ENCODE assay signal across 23 mouse cellular contexts in genomic region chr2:127760014-127760413, GRCm38 (mm10). TPM values are rescaled to one million over a fixed set of nuclear protein-coding genes. Genes with fewer than 3 reads are reported as not detected.
DNase-seq lines count a peak whose midpoint lies in the region; ATAC-seq lines count a peak whose summit lies in the region.
"Had no signal": no experiment of that assay in that cellular context is flagged by ENCODE, and none has a peak within 500 bp of the region (broad histone marks: within the 10 kb centered on the region; RNA-seq: fewer than 3 reads in every experiment).

No protein-coding gene starts in this region.

- 89% methylated on average over 6 of the region's 6 CpGs for WGBS in midbrain, embryonic 10.5 days
- 94% methylated on average over 6 of the region's 6 CpGs for WGBS in midbrain, embryonic 16.5 days
- WGBS in kidney, embryonic 15.5 days, result 91% methylated on average over 6 of the region's 6 CpGs

- 0 out of 2 replicates have a peak overlapping the region, but pooled peaks have one; percentile 9 for H3K27ac ChIP-seq in midbrain, embryonic 10.5 days (replicated peaks)
- no peak overlapping the region for H3K27ac ChIP-seq in midbrain, embryonic 16.5 days (ENCODE audit: low read length)
- H3K27ac ChIP-seq in kidney, embryonic 15.5 days, result no peak overlapping the region
- H3K27ac ChIP-seq: embryonic facial prominence, embryonic 10.5 days; embryonic facial prominence, embryonic 13.5 days; forebrain, embryonic 12.5 days; forebrain, embryonic 15.5 days; hindbrain, embryonic 12.5 days; hindbrain, embryonic 15.5 days had no signal

- no peaks in the 10 kb centered on the region for H3K9me3 ChIP-seq in midbrain, embryonic 10.5 days (replicated peaks)
- no peaks in the 10 kb centered on the region for H3K9me3 ChIP-seq in midbrain, embryonic 16.5 days (replicated peaks; ENCODE audit: control insufficient read depth, low read length, poor library complexity, severe bottlenecking)
- H3K9me3 ChIP-seq in kidney, embryonic 15.5 days (replicated peaks), result no peaks in the 10 kb centered on the region
- H3K9me3 ChIP-seq: embryonic facial prominence, embryonic 10.5 days; embryonic facial prominence, embryonic 13.5 days; forebrain, embryonic 12.5 days; forebrain, embryonic 15.5 days; hindbrain, embryonic 12.5 days; hindbrain, embryonic 15.5 days had no signal

- peaks cover 95% of the 10 kb centered on the region for H3K36me3 ChIP-seq in midbrain, embryonic 10.5 days
- H3K36me3 ChIP-seq in midbrain, embryonic 16.5 days (ENCODE audit: control insufficient read depth, insufficient read depth, low read length), result peaks cover 7% of the 10 kb centered on the region
- H3K36me3 ChIP-seq in kidney, embryonic 15.5 days, result peaks cover 59% of the 10 kb centered on the region

- ATAC-seq in midbrain, embryonic 16.5 days, result no peak
- ATAC-seq in megakaryocyte, adult 5-6 weeks (ENCODE audit: poor library complexity, severe bottlenecking), result peak; percentile 54; the same call in 1 of the 2 replicates
- ATAC-seq in kidney, embryonic 15.5 days (replicated peaks; ENCODE audit: low FRiP score), result no peak
- ATAC-seq: CD4-positive, CD25-positive, alpha-beta regulatory T cell, adult 4 months; forebrain, embryonic 15.5 days had no signal

- H3K4me1 ChIP-seq in midbrain, embryonic 10.5 days, result 0 out of 2 replicates have a peak, but pooled peaks cover 3% of the 10 kb centered on the region
- no peaks in the 10 kb centered on the region for H3K4me1 ChIP-seq in midbrain, embryonic 16.5 days (ENCODE audit: control insufficient read depth, insufficient read depth, low read length)
- H3K4me1 ChIP-seq in kidney, embryonic 15.5 days, result peaks cover 13% of the 10 kb centered on the region
- H3K4me1 ChIP-seq: embryonic facial prominence, embryonic 13.5 days; forebrain, embryonic 12.5 days had no signal

- no peak overlapping the region for H3K4me2 ChIP-seq in midbrain, embryonic 16.5 days (ENCODE audit: low read length)
- no peak overlapping the region for H3K4me2 ChIP-seq in kidney, embryonic 15.5 days
- H3K4me2 ChIP-seq: embryonic facial prominence, embryonic 13.5 days; forebrain, embryonic 12.5 days; forebrain, embryonic 15.5 days; heart, embryonic 11.5 days; hindbrain, embryonic 12.5 days; hindbrain, embryonic 15.5 days had no signal

- H3K9ac ChIP-seq in midbrain, embryonic 16.5 days (ENCODE audit: low read depth, low read length), result no peak overlapping the region
- no peak overlapping the region for H3K9ac ChIP-seq in kidney, embryonic 15.5 days
- H3K9ac ChIP-seq: embryonic facial prominence, embryonic 13.5 days; forebrain, embryonic 12.5 days; forebrain, embryonic 15.5 days; hindbrain, embryonic 12.5 days; hindbrain, embryonic 15.5 days had no signal

- DNase-seq in adrenal gland, postnatal 14 days, result peak; percentile 37
- DNase-seq in adrenal gland, postnatal 10 days, result no peak
- DNase-seq in midbrain, embryonic 10.5 days (ENCODE audit: low spot score), result no peak
- DNase-seq: cerebellum, adult 11-12 months; cerebellum, adult 8-10 months; cerebellum, postnatal 36 days; embryo, embryonic 11 days; gastrocnemius, postnatal 25 days had no signal

- no peaks in the 10 kb centered on the region for H3K27me3 ChIP-seq in midbrain, embryonic 10.5 days (ENCODE audit: low read depth, poor library complexity, severe bottlenecking)
- H3K27me3 ChIP-seq in midbrain, embryonic 16.5 days (ENCODE audit: control insufficient read depth, insufficient read depth, low read depth, low read length), result no peaks in the 10 kb centered on the region
- H3K27me3 ChIP-seq in kidney, embryonic 15.5 days, result no peaks in the 10 kb centered on the region
- H3K27me3 ChIP-seq: embryonic facial prominence, embryonic 13.5 days; forebrain, embryonic 12.5 days; forebrain, embryonic 15.5 days; hindbrain, embryonic 12.5 days; hindbrain, embryonic 15.5 days had no signal

- H3K4me3 ChIP-seq in midbrain, embryonic 10.5 days, result no peak overlapping the region
- no peak overlapping the region for H3K4me3 ChIP-seq in midbrain, embryonic 16.5 days (ENCODE audit: low read depth, low read length)
- no peak overlapping the region for H3K4me3 ChIP-seq in kidney, embryonic 15.5 days (replicated peaks)
- H3K4me3 ChIP-seq: embryonic facial prominence, embryonic 10.5 days; embryonic facial prominence, embryonic 13.5 days; erythroblast, embryonic 14.5 days; forebrain, embryonic 12.5 days; forebrain, embryonic 15.5 days; hindbrain, embryonic 12.5 days; hindbrain, embryonic 15.5 days had no signal

RNA-seq across cellular contexts. Expression of gene Nphp1, which starts 28.7 kb away (rescaled TPM):
- total RNA-seq in adrenal gland, postnatal 14 days (2021), result 18.7 and 20.9 TPM in 2 replicates
- total RNA-seq in adrenal gland, postnatal 10 days (2021), result 10 to 100 TPM; 20.7 to 22.8 TPM
- 42.2 and 45.1 TPM in 2 replicates for polyA plus RNA-seq in midbrain, embryonic 10.5 days (2016; fragmentation: Nextera tagmentation; extraction: Ambion mirVana)
- polyA plus RNA-seq in midbrain, embryonic 16.5 days (2015; fragmentation: Nextera tagmentation; extraction: Ambion mirVana), result 17.0 and 18.2 TPM in 2 replicates
- 0.84 and 2.1 TPM in 2 replicates for total RNA-seq in megakaryocyte, adult 5-6 weeks (2015)
- 0.24 and 1.7 TPM in 2 replicates for total RNA-seq in megakaryocyte, adult 5-6 weeks (2017)
- polyA plus RNA-seq in kidney, embryonic 15.5 days (2015; fragmentation: Nextera tagmentation; extraction: Ambion mirVana), result 35.4 and 38.6 TPM in 2 replicates

RNA-seq across cellular contexts. Expression of gene Mall, which starts 30.3 kb away (rescaled TPM):
- total RNA-seq in adrenal gland, postnatal 14 days (2021), result 2.2 and 2.5 TPM in 2 replicates
- total RNA-seq in adrenal gland, postnatal 10 days (2021), result 1 to 10 TPM; 5.1 to 6.0 TPM
- 0.56 and 0.93 TPM in 2 replicates for polyA plus RNA-seq in midbrain, embryonic 10.5 days (2016; fragmentation: Nextera tagmentation; extraction: Ambion mirVana)
- 0.77 and 0.82 TPM in 2 replicates for polyA plus RNA-seq in midbrain, embryonic 16.5 days (2015; fragmentation: Nextera tagmentation; extraction: Ambion mirVana)
- total RNA-seq in megakaryocyte, adult 5-6 weeks (2015), result not detected in 2 replicates
- total RNA-seq in megakaryocyte, adult 5-6 weeks (2017), result not detected in 2 replicates
- polyA plus RNA-seq in kidney, embryonic 15.5 days (2015; fragmentation: Nextera tagmentation; extraction: Ambion mirVana), result 3.0 and 3.4 TPM in 2 replicates
- total RNA-seq: hematopoietic stem cell, adult 5-6 weeks; MEL had no signal
- polyA plus RNA-seq: C2C12; CD4-positive, CD25-positive, alpha-beta regulatory T cell, adult 4 months; erythroblast, embryonic 14.5 days had no signal

RNA-seq across cellular contexts. Expression of gene Mtln, which starts 32.3 kb away (rescaled TPM):
- total RNA-seq in adrenal gland, postnatal 14 days (2021), result 68.9 and 70.2 TPM in 2 replicates
- 10 to 100 TPM; 62.8 to 68.3 TPM for total RNA-seq in adrenal gland, postnatal 10 days (2021)
- polyA plus RNA-seq in midbrain, embryonic 10.5 days (2016; fragmentation: Nextera tagmentation; extraction: Ambion mirVana), result 26.5 and 30.3 TPM in 2 replicates
- polyA plus RNA-seq in midbrain, embryonic 16.5 days (2015; fragmentation: Nextera tagmentation; extraction: Ambion mirVana), result 40.6 and 47.4 TPM in 2 replicates
- total RNA-seq in megakaryocyte, adult 5-6 weeks (2015), result 8.0 and 9.0 TPM in 2 replicates
- total RNA-seq in megakaryocyte, adult 5-6 weeks (2017), result 11.8 and 28.5 TPM in 2 replicates
- 35.9 and 38.2 TPM in 2 replicates for polyA plus RNA-seq in kidney, embryonic 15.5 days (2015; fragmentation: Nextera tagmentation; extraction: Ambion mirVana)
